Mouse (Mus musculus) layer of hippocampus, postnatal 14 days (tissue): ENCODE data around the gene Pde10a. TPM values are rescaled to one million over a fixed set of nuclear protein-coding genes. Genes with fewer than 3 reads are reported as not detected.
A peak's percentile ranks its signal among the peaks of the same experiment; 100 is the strongest.

ENCODE experiments used
- DNase-seq, 2 experiments: peaks; one replicate each; pipeline ENCODE4 v3.0.0; 2021 to 2022; ENCODE audit warnings: low spot score in 2 of 2, mixed read lengths in 1 of 2
- total RNA-seq, 2 experiments: library from RNA; stranded (reverse); gene quantifications; 2 replicates each; pipeline ENCODE4 v1.2.3; 2021

Pde10a gene
- total RNA-seq, 2 experiments from 2014 or later: 66.5 to 67.2 TPM

GRCm38 (mm10) chr17:9002438-9002837 lies 477.3 kb downstream of the Pde10a start:
- no peak for DNase-seq

GRCm38 (mm10) chr17:9004516-9004915 lies 479.3 kb downstream of the Pde10a start:
- DNase-seq: no peak

GRCm38 (mm10) chr17:9023198-9023942 lies 498.2 kb downstream of the Pde10a start:
- DNase-seq: peak; percentile 47 to 73

- no peak for DNase-seq
Measured at GRCm38 (mm10) chr17:9030181-9030580, 505.0 kb downstream of the Pde10a start.

- peak; percentile 91 for DNase-seq
Measured at GRCm38 (mm10) chr17:9031241-9032141, 506.3 kb downstream of the Pde10a start.

GRCm38 (mm10) chr17:9032362-9033044 lies 507.3 kb downstream of the Pde10a start:
- peak; percentile 29 to 45 for DNase-seq

GRCm38 (mm10) chr17:9033511-9033910 lies 508.3 kb downstream of the Pde10a start:
- DNase-seq: no peak

GRCm38 (mm10) chr17:9035561-9036348 lies 510.6 kb downstream of the Pde10a start:
- DNase-seq: no peak

Other genes with a start within 250 kb of the Pde10a start
- 100 to 1,000 TPM; 165 to 175 TPM for gene Mpc1, start 242.5 kb upstream of the Pde10a start, total RNA-seq
- gene Sft2d1, start 214.3 kb upstream of the Pde10a start, total RNA-seq: 10 to 100 TPM; 55.7 to 58.9 TPM
- gene Prr18, start 187.9 kb upstream of the Pde10a start, total RNA-seq: 10 to 100 TPM; 12.2 to 13.6 TPM
- gene T2, start 169.4 kb upstream of the Pde10a start, total RNA-seq: under 1 TPM; 0.64 to 0.88 TPM
- not detected for gene T, start 90.9 kb upstream of the Pde10a start, total RNA-seq
- not detected for gene Gm17087, start 41.6 kb downstream of the Pde10a start, total RNA-seq